Mouse (Mus musculus): ENCODE results near the gene Tmem184a.

GRCm38 (mm10) chr5:139821466-139822459 is 2.0 kb upstream of the Tmem184a start:
- TF ChIP-seq FLI1 (IDR thresholded peaks at IDR 0.05; ENCODE audit: low read length) (no peak), GATA1 (IDR thresholded peaks at IDR 0.05; ENCODE audit: borderline replicate concordance, low read length) (no peak)
